Mouse (Mus musculus) hindbrain, embryonic 14.5 days (tissue): ENCODE results near the gene Lrg1. TPM values are rescaled to one million over a fixed set of nuclear protein-coding genes. Genes with fewer than 3 reads are reported as not detected.
"Not testable (repeated sequence)": the region's sequence is repeated elsewhere in the genome, so short reads cannot be mapped to it uniquely, and the experiment has no call there.

Experiments used
- ATAC-seq: fragments of 200-750 bp; cut with Nextera tagmentation; 2 replicates; pipeline ENCODE4 v1.8.0; 2017; ENCODE audit warnings: moderate number of reproducible peaks, mild to moderate bottlenecking, moderate TSS enrichment, moderate library complexity; ENCODE audit not compliant: low FRiP score
- DNase-seq: peaks from one replicate; pipeline ENCODE4 v3.0.0-alpha.2; 2015; ENCODE audit warnings: low spot score
- H3K27ac ChIP-seq: fragments of 300-500 bp; sonication (generic); 2 replicates; pipeline ENCODE4 v1.5.1; 2014; ENCODE audit warnings: mild to moderate bottlenecking, moderate library complexity
- H3K27me3 ChIP-seq: fragments of 300-500 bp; sonication (generic); 2 replicates; pipeline ENCODE4 v1.6.1; 2014; ENCODE audit warnings: mild to moderate bottlenecking, low read length, mixed read lengths; ENCODE audit not compliant: control insufficient read depth, insufficient read depth
- H3K36me3 ChIP-seq: fragments of 300-500 bp; sonication (generic); replicated peaks from 2 replicates; pipeline ENCODE4 v1.6.1; 2014; ENCODE audit not compliant: control insufficient read depth, insufficient read depth
- H3K4me1 ChIP-seq: fragments of 300-500 bp; sonication (generic); replicated peaks from 2 replicates; pipeline ENCODE4 v1.6.1; 2014; ENCODE audit warnings: antibody characterized with exemption, low read length, mixed read lengths; ENCODE audit not compliant: control insufficient read depth, insufficient read depth
- H3K4me2 ChIP-seq: fragments of 300-500 bp; sonication (generic); replicated peaks from 2 replicates; pipeline ENCODE4 v1.6.1; 2014; ENCODE audit warnings: mild to moderate bottlenecking, moderate library complexity
- H3K4me3 ChIP-seq: fragments of 300-500 bp; sonication (generic); replicated peaks from 2 replicates; pipeline ENCODE4 v1.5.1; 2014; ENCODE audit warnings: mild to moderate bottlenecking, low read length
- H3K9ac ChIP-seq: fragments of 300-500 bp; sonication (generic); 2 replicates; pipeline ENCODE4 v1.6.1; 2014
- H3K9me3 ChIP-seq: fragments of 300-500 bp; sonication (generic); 2 replicates; pipeline ENCODE4 v1.6.1; 2016; ENCODE audit warnings: low read length; ENCODE audit not compliant: control insufficient read depth
- WGBS: fragments of 180-500 bp; shearing (Covaris S2); extraction: QIAGEN DNeasy Blood & Tissue Kit; methylation state at CpG from one replicate; pipeline ENCODE4 v1.1.7; 2014; 5-methylcytosine and 5-hydroxymethylcytosine counted together
- polyA plus RNA-seq: library from polyadenylated mRNA; unstranded; fragments of >200 nt; fragmentation: Nextera tagmentation; extraction: Ambion mirVana; gene quantifications from 2 replicates; pipeline ENCODE4 v1.2.1, GENCODE M21; 2014

Lrg1 gene
- polyA plus RNA-seq, 1 experiment from 2014 or later = 0.19 TPM

DNA sequence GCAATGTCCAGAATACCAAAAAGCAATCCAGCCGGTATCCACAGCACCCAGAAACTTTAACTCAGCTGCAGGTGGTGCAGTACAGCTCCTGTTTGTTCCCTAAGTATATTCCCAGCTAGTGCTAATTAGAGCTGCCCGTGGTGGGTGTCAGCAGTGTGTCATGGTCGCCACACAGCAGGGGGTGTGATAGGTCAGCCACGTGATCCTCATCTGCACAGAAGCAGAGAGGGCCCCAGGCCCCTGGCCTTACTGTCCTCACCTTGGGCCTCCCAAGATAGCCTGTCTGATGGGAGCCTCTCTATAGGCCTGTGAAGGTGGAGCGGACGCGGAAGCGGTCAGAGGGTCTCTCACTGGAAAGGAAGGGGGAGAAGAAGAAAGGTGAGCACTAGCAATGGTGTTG is 23.6 kb downstream of the Lrg1 start:
- Histone ChIP-seq H3K4me1 (no peaks in the 10 kb centered on the region), H3K4me3 (no peak overlapping the region), H3K27ac (no peak overlapping the region), H3K9me3 (no peaks in the 10 kb centered on the region), H3K4me2 (no peak overlapping the region), H3K9ac (no peak overlapping the region), H3K36me3 (peaks cover 95% of the 10 kb centered on the region), H3K27me3 (no peaks in the 10 kb centered on the region)
- no peak for ATAC-seq
- 93% methylated on average over 8 of the region's 8 CpGs for WGBS
- DNase-seq = no peak

DNA sequence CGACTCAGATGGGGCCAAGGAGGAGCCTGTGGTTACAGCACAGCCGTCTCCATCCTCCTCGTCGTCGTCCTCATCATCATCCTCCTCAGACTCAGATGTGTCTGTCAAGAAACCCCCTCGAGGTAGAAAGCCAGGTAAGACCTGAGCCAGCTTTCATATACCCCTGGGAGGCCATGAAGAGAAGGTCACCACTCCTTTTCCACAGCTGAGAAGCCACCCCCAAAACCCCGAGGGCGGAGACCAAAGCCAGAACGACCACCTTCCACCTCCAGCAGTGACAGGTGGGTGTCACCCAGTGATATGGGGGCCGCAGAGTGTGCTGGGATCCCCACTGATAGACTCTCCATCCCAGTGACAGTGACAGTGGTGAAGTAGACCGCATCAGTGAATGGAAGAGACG is 24.9 kb downstream of the Lrg1 start:
- 88% methylated on average over 12 of the region's 12 CpGs for WGBS
- no peak for DNase-seq
- H3K27ac ChIP-seq = no peak overlapping the region
- H3K27me3 ChIP-seq = no peaks in the 10 kb centered on the region
- H3K9me3 ChIP-seq = no peaks in the 10 kb centered on the region
- peaks cover 86% of the 10 kb centered on the region for H3K36me3 ChIP-seq
- no peak overlapping the region for H3K4me2 ChIP-seq
- no peak overlapping the region for H3K4me3 ChIP-seq
- ATAC-seq = no peak
- H3K4me1 ChIP-seq = no peaks in the 10 kb centered on the region
- H3K9ac ChIP-seq = no peak overlapping the region

DNA sequence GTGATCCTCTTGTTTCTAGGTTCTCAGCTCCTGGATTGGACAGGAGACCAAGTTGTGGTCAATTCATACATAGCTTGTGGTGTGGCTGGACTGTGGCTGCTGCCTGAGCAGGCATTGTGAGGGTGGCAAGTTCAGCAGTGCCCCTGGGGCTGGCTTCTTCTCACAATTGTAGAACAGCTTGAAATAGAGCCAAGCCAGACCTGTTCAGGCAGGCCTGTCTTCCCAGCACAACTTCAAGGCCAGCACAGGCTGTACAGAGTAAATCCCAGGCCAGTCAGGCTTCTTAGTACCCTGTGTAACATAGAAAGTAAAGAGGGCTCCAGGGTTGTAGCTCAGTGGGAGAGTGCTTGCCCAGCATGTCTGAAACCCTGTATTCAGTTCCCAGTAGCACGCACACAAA is 29.0 kb downstream of the Lrg1 start:
- Histone ChIP-seq H3K27ac (no peak overlapping the region), H3K9ac (no peak overlapping the region), H3K4me3 (no peak overlapping the region), H3K9me3 (no peaks in the 10 kb centered on the region), H3K4me2 (no peak overlapping the region), H3K36me3 (peaks cover 70% of the 10 kb centered on the region), H3K4me1 (no peaks in the 10 kb centered on the region), H3K27me3 (no peaks in the 10 kb centered on the region)
- ATAC-seq = no peak
- 90% methylated on average over 1 of the region's 1 CpGs for WGBS
- no peak for DNase-seq

DNA sequence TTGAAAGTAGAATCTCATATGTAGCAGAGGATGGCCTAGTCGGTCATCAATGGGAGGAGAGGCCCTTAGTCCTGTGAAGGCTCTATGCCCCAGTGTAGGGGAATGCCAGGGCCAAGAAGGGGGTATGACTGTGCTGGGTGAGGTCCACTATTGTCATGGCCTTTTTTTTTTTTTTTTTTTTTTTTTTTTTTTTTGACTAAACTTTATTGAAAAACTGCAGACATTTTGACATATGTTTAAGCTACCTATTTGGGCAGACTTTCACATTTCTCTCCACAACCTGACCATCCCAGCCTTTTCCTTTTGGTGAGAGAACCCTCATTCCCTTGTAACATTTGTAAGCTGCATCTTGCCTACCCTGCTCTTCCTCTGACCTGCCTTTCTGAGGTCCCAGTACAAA is 29.5 kb downstream of the Lrg1 start:
- Histone ChIP-seq H3K36me3 (peaks cover 65% of the 10 kb centered on the region), H3K4me2 (no peak overlapping the region), H3K4me3 (no peak overlapping the region), H3K9me3 (no peaks in the 10 kb centered on the region), H3K27me3 (no peaks in the 10 kb centered on the region), H3K4me1 (no peaks in the 10 kb centered on the region), H3K9ac (no peak overlapping the region), H3K27ac (no peak overlapping the region)
- WGBS = 88% methylated on average over 1 of the region's 1 CpGs
- DNase-seq = no peak
- ATAC-seq = no peak

DNA sequence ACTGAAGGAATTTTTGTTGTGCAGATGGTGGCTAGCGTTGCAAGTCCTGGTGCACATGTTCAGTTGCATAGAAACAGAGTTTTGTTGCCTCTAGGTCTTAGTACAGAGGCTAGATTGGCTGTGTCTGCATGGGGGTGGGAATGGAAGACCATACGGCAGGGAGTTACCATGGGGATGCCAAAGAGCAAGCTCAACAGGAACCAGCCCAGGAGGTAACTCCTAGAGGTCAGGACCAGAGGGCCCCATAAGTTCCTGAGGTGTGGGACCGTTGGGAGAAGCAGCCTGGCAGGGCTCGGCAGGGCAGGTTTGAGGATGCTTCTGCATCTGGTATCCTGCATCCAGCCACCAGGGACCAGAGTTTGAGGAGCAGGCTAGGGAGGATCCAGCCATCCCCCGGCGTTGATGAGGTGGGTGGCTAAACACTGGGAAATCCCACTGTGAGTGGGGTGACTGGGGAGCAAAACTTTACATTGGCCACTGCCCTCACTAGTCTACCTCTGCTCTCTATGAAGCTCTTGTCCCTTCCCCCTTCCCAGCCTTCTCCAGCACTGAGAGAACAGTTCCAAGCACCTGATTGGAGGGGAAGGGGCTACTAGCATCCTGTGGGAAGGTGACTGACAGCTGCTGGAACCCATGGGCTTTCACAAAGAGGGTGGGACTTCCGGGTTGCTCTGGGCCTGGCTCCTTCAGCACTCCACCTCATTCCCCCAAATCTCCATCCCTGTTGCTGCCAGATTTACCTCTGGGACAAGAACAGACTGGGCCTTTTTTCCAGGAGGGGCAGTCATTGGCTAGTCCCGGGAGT is 40.8 kb downstream of the Lrg1 start:
- 8% methylated on average over 8 of the region's 8 CpGs for WGBS
- peak overlapping the region; percentile 95 for H3K4me3 ChIP-seq
- peak; percentile 76 for DNase-seq
- H3K9me3 ChIP-seq = no peaks in the 10 kb centered on the region
- H3K4me2 ChIP-seq = peak overlapping the region; percentile 93
- H3K4me1 ChIP-seq = peaks cover 24% of the 10 kb centered on the region
- no peaks in the 10 kb centered on the region for H3K27me3 ChIP-seq
- H3K36me3 ChIP-seq = peaks cover 31% of the 10 kb centered on the region
- peak; percentile 44 for ATAC-seq
- H3K9ac ChIP-seq = peak overlapping the region; percentile 90
- peak overlapping the region; percentile 29; the same call in 1 of the 2 replicates for H3K27ac ChIP-seq

DNA sequence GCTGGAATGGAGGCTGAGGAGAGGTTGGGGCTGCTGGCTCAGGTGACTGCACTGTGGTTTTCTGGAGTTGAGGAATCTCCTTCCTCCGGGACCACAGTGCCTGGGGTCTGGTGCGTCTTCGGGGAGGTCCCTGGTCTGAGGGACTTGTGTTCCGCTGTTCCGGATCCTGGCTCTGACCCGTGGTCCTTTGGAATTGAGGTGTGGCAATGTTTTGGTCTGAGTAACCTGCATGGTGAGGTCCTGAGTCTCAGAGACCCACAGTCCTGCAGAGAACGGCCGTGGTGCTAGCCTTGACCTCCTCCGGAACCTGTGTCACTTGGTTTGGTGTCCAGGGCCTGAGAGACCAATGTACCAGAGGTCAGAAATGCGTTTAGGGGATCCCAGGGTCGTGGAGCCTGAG is 41.9 kb downstream of the Lrg1 start:
- Histone ChIP-seq H3K4me2 (peak overlapping the region; percentile 93), H3K27me3 (no peaks in the 10 kb centered on the region), H3K4me1 (peaks cover 24% of the 10 kb centered on the region), H3K36me3 (peaks cover 29% of the 10 kb centered on the region), H3K9ac (peak overlapping the region; percentile 90), H3K4me3 (peak overlapping the region; percentile 95), H3K27ac (peak overlapping the region; percentile 74; the same call in 1 of the 2 replicates), H3K9me3 (no peaks in the 10 kb centered on the region)
- 2% methylated on average over 10 of the region's 11 CpGs for WGBS
- ATAC-seq (no peak), DNase-seq (no peak)

DNA sequence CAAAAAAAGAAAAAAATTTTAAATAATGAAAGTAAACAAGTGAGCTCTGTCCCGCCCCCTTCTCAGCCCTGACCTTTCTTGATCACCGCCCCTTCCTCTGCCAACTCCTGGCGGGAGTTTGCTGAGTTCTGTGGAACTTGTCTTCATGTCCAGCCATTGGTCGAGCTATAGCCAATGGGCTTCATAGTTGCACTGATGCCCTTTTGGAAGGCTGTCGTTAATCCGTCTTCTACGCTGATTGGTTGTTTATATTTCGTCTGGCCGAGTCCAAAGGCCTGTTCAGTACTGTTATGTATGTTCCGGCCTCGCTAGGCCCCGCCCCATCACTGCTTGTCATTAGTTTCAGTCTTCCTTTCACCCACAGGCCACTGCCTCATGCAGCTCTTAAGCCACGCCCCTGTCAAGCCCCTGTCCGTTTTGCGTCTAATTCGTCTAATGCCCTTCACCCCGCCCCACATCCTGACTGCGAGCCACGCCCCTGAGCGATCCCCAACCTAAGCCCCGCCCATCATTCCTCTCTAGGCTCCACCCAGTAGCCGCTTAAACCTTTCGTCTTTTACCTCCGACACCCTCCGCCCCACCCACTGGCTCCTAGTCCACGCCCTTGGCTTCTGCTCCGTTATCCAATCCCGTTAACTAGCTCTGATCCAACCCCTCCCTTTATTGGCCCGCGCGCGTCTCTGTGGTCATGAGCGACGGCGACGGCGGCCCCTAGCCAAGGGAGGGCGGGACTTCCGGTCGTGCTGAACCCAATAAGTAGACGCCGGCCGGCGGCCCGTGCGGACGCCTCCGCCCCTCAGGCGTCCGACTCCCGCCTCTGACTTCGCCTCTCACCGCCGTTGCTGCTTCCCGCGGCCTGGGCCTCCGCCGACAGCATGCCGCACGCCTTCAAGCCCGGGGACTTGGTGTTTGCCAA is 42.7 kb downstream of the Lrg1 start, which contains the start of gene Hdgfl2:
Gene Hdgfl2, plus strand, starts transcription at position 755 of the 916 bp plus-strand sequence.
- peak; percentile 98 for DNase-seq
- Histone ChIP-seq H3K27ac (peak within 1 kb of the TSS; percentile 74), H3K36me3 (peaks cover 21% of the 10 kb centered on the region), H3K27me3 (no peaks in the 10 kb centered on the region), H3K4me3 (peak within 1 kb of the TSS; percentile 95), H3K9ac (peak within 1 kb of the TSS; percentile 90), H3K4me1 (peaks cover 26% of the 10 kb centered on the region), H3K9me3 (no peaks in the 10 kb centered on the region), H3K4me2 (peak within 1 kb of the TSS; percentile 93)
- under 1% methylated on average over 61 of the region's 61 CpGs for WGBS
- ATAC-seq = peak; percentile 94

DNA sequence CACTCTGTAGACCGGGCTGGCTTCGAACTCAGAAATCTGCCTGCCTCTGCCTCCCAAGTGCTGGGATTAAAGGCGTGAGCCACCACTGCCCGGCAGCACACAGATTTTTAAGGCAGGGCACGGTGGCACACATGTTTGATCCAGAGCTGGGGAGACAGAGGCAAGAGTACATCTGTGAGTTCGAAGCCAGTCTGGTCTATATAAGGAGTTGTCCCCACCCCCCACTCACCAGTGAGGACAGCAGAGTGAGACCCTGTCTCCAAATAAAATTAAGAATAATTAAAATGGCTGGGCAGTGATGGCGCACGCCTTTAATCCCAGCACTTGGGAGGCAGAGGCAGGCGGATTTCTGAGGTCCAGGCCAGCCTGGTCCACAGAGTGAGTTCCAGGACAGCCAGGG is 43.4 kb downstream of the Lrg1 start:
- peaks cover 31% of the 10 kb centered on the region for H3K4me1 ChIP-seq
- DNase-seq = not testable (repeated sequence)

DNA sequence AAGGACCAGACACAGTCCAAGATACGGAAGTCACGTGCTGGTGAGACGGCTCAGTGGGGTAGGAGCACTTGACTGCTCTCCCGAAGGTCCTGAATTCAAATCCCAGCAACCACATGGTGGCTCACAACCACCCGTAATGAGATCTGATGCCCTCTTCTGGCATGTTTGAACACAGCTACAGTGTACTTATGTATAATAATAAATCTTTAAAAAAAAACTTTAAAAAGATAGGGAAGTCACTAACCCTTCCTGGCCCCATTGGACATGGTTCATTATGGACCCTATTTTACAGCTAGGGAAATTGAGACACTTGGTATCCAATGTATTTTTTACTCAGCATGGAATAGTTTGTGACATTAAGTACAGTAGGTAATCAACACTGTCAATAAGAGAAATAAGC is 44.3 kb downstream of the Lrg1 start:
- no peak overlapping the region for H3K4me2 ChIP-seq
- 95% methylated on average over 5 of the region's 5 CpGs for WGBS
- no peak for DNase-seq

More for the DNA sequence above, 43.4 kb downstream of the Lrg1 start:
- ATAC-seq, H3K27ac ChIP-seq, H3K9ac ChIP-seq, H3K9me3 ChIP-seq, H3K27me3 ChIP-seq: not testable (repeated sequence)
- peak overlapping the region; percentile 95 for H3K4me3 ChIP-seq
- H3K4me2 ChIP-seq = peak overlapping the region; percentile 93
- peaks cover 16% of the 10 kb centered on the region for H3K36me3 ChIP-seq
- WGBS = 65% methylated on average over 9 of the region's 9 CpGs

More for the DNA sequence above, 44.3 kb downstream of the Lrg1 start:
- H3K36me3 ChIP-seq = peaks cover 16% of the 10 kb centered on the region
- no peaks in the 10 kb centered on the region for H3K9me3 ChIP-seq
- H3K9ac ChIP-seq = no peak overlapping the region
- no peak overlapping the region for H3K4me3 ChIP-seq
- H3K27me3 ChIP-seq = no peaks in the 10 kb centered on the region
- H3K27ac ChIP-seq = no peak overlapping the region
- H3K4me1 ChIP-seq = peaks cover 31% of the 10 kb centered on the region
- ATAC-seq = no peak
